Mouse (Mus musculus): ENCODE results near the gene Tln2.

Gene Tln2

DNA sequence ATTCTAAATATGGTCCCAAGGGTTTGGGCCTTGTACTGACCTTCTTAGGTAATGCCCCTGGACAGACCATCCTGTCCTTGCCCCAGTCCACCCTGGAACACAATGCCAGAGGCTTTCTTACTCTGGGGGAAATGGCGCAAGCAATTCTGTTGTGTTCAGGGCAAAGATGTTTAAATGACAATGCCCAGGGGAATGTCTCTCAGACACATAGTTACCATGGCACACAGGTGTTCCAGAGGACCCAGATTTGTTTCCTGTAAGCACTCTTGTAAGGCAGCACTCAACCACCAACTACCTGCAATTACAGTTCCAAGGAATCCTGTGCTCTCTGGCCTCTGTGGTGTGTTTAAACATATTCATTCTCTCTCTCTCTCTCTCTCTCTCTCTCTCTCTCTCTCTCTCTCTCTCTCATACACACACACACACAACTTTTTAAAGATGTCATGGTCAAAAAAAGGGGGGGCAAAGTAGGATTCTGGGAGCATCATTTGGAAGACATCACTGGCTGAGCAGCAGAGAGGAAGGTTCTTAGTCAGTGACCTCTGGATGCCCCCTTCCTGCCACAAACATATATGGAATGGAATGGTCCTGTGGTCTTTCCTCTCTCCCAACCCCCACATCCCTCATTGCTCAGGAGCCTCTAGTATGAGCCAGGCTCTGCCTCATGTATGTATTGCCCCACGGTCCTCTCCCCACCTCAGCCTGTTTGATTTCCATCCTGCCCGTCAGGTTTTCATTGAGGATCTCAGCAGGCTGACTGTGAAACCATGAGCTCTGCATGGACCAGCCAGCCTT, 345.1 kb downstream of the Tln2 start:
- no peak for DNase-seq (ENCODE audit: extremely low spot score, low read depth, low spot score)

DNA sequence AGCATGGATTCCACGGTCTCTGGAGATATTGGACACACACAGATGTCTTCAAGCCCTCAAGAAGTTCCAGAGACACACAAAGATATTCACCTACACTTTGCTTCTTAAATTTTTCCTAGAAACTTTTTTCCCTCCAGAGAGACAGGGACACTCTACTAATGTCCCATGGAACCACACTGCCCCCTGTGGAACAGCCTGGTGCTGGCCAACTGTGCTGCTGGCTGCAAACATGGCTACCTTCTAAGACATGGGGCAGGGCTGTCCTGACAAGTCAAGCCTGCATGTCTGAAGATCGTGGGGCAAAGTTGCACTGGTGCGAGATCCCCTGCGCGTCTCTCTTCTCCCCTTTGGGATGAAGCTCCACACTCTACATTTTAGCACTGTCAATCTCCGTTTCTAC, 346.2 kb downstream of the Tln2 start:
- peak; percentile 37 for DNase-seq (ENCODE audit: extremely low spot score, low read depth, low spot score)

DNA sequence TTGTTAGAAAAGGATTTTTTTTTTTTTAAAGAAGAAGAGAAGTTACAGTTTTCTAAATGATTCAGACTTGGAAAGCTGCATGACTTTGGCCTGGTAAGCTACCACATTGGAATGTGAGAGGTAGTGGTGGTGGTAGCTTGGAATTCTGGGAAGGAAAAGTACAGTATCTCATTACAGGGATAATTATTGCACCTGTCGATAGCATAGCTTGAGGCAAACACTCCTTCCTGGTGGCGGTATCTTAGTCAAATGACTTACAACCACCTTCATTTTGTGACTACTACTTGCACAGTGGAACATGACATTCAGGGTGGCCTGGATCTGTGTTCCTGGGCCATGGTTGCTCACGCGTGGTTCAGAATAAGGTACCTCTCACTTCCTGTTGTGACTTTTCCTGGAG, 348.3 kb downstream of the Tln2 start:
- DNase-seq (ENCODE audit: extremely low spot score, low read depth, low spot score): no peak

DNA sequence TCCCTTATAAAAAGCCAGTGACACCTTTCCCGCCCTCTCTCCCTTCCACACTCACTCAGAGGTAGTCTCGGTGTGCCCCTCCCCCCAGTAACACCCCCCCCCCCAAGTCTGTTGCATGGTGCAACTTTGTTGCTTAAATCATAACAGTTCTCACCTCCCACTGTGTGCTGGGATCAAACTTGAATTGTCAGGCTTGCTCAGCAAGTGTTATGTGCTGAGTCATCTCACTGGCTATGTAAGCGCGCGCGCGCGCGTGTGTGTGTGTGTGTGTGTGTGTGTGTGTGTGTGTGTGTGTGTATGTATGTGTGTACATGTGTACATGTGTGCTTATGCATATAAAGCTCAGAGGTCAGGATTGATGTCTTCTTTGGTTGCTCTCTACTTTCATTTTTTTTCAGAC, 350.1 kb downstream of the Tln2 start:
- no peak for DNase-seq (ENCODE audit: extremely low spot score, low read depth, low spot score)

DNA sequence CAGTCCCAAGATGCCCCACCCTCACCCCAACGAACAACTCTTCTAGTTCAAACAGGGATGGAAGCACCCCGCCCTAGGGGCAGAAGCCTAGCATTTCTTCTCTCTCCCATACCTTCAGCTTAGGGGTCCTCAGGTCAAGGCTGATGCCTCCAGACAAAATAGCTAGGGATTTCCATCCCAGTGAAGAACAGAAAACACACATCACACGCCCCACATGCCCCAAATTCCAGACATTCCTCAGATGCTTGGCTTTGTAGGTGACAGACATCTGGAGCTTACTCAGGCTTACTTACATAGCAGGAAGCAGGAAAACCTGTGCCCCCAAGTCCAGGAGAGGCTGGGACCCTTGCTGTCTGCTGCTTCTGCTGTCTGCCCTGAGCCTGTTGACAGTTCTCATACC, 351.1 kb downstream of the Tln2 start:
- peak; percentile 37 for DNase-seq (ENCODE audit: extremely low spot score, low read depth, low spot score)

DNA sequence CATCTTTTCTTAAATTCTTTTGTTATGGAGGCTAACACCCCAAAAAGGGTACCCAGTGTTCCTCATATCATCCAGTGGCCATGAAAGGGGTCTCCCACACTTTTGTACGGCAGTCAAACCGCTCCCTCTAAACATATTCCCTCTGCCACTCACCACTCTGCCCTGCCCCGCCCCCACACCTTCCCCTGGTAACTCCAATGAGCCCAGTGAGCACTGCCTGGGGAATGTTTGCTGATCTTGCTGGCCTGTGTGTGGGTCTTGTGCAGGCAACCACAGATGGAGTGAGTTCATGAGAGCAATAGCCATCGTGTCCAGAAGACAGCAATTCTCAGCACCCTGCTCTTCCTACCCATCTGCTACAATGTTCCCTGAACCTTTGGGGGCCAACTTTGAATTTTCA, 354.3 kb downstream of the Tln2 start:
- DNase-seq (ENCODE audit: extremely low spot score, low read depth, low spot score): no peak

DNA sequence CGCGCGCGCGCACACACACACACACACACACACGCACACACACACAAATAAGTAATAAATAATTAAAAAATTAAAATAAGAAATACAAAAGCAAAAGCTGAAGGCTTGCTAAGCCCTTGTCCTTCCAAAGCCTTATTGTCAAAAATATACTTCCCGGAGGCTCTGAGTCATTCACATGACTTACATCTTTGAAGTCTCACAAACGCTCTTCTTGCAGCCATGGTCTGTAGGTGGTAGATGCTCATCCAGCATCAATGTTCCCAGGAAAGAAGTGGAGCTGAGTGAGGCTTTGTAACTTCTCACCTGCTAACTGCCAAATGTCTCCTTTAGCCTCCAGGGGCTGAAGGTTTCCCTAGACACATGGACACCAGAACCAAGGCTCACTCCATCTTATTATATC, 362.9 kb downstream of the Tln2 start:
- DNase-seq (ENCODE audit: extremely low spot score, low read depth, low spot score): no peak

DNA sequence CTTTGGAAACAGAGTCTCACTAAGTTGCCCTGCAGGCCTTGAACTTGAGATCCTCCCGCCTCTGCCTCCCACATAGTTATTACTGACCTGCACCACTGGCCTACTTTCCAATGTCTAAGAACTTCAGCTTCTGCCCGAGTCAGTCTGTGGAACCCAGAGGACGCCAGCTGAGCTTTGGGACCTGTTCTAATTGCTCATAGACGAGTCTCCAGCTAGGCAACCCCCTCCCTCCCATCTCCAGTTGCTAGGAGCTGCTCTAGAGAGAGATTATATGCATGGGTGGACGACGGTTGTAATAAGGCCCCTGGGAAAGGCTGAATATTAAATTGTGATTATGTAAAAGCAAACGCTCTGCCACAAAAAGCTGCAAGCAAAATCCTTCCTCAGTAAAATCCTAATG, 364.2 kb downstream of the Tln2 start:
- DNase-seq (ENCODE audit: extremely low spot score, low read depth, low spot score): no peak

DNA sequence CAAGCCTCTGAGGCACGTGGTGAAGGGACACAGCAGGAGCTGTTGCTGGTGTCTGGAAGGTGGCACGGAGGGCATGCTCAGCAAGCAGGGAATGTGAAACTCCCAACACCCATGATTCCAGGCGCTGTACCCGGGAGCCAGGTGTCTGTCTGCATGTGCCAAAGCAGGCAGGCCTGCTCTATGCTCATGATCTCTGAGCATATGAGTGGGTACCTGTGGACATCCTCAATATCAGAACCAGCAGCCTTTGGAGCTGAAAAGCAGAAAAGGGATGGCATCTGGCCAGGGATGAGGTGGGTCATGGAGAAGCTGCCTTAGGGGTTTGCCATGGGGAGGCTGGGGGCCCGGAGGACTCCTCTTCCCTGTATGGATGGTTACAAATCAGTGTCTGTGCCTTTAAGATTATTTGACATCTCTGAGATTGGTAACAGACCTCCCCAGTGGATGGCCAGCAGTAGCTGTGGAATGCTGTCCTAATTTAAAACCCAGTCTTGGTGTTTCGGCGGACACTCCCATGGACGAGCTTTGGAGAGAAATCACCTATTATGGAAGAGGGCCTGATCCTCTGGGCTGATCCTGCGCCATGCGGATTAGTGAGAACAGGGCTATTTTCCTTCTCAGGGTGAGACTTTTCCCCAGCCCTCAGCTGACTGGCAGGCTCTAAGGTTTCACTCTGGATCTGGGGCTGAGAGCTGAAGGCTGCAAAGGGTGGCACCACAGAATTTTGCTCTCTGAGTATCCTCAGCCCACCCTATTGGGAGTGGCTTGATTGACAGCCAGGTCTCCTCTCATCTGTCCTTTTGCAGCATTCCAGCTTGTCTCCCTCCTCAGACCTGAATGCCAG, 367.8 kb downstream of the Tln2 start:
- no peak for DNase-seq (ENCODE audit: extremely low spot score, low read depth, low spot score)

DNA sequence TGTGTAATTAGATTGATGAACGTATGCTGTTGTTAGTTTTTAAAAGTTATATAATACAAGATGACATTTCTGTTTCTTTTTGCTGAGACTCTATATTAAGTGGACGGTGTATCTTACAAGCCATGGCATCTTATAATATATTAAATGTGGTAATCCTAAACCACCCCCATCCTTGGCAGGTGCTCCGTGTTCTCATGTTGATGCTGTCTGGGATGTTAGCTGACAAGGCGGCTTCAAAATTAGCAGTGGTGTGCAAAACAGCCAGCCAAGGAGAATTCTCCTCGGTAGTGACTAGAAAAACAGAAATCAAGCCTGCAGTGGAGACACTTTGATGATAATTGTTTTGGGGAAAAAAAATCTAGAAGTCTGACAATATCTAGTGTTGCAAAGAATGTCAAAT, 371.8 kb downstream of the Tln2 start:
- DNase-seq (ENCODE audit: extremely low spot score, low read depth, low spot score): no peak

DNA sequence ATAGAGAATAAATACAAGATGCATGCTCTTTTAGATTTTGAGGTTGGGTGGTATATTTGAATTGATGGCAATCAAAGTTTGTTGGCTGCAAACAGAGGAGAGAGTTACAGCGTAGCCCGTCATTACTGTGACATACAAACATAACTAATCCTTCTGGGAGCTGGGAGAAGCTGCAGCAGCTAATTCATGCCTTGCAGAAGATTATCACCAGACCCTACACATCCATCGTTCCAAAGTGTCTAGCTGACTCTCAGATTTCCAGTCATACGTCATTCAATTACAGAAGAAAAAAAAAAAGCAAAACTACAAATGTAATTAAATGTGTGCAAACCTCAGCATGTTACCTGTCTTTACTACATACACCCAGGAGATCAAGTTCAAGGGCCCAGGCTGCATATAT, 372.3 kb downstream of the Tln2 start:
- DNase-seq (ENCODE audit: extremely low spot score, low read depth, low spot score): no peak

DNA sequence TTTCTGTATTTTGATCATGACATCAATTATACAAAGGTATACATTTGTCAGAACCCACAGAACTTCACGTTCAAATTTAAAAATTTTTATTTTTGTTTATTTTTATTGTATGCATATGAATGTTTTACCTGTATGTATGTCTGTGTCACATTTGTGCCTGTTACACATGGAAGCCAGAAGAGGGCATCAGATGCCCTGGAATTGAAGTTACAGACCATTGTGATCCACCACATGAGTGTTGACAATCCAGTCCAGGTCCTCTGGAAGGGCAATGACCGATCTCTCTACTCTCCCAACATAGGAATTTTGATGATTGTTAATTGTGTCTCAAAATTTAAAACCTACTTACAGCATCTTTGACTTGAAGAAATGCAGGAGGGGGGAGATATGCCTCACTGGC, 374.9 kb downstream of the Tln2 start:
- no peak for DNase-seq (ENCODE audit: extremely low spot score, low read depth, low spot score)

DNA sequence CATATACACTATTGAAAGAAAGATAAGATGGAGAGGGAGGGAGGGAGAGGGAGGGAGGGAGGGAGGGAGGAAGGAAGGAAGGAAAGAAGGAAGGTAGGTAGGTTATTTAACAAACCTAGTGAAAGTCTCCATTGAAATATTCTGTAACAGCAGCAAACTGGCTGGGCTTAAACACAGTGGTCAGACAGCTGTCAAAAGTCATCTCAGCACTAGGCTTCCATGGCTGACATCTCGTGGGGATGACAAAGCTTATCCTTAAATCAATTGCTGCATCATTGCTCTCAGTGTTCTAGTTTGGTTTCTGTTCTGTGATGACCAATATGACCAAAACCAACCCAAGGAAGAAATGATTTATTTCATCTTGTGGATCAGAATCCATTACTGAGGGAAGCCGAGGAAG, 376.0 kb downstream of the Tln2 start:
- no peak for DNase-seq (ENCODE audit: extremely low spot score, low read depth, low spot score)

DNA sequence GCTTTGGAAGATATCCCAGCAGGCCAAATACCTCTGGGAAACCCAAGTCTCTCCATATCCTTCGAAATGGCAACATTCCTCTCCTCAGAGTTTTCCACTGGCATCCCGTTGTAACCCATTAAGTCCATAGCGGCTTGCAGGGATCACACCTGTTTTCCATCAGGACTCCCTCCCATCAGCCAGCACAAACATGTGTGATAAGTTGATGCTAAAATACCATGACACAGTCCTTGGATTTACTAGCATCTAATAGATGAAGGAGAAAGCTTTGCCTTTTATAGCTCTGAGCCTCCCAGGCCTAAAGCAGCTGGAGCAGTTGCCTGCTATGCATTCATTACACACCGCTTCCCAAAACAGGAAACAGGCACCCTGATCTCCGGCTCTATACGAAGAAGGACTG, 377.5 kb downstream of the Tln2 start:
- peak; percentile 75 for DNase-seq (ENCODE audit: extremely low spot score, low read depth, low spot score)

DNA sequence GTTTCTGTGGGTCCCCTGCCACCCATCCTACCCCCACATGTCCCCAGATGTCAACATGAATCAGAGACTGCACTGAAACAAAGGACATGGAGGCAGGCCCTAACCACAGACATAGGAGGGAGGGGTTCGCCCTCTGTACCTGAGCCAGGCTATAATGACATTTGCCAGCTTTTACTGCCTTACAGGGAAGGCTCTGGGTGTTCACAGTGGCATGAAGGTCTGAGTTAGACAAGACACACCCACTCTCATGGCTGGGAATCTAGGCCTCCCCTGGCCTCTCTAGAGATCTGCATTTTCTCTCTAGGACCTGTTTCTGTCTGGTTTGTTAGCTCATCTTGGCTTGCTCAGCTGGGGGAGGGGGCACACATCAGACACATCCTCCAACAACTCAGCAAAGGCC, 380.8 kb downstream of the Tln2 start:
- DNase-seq (ENCODE audit: extremely low spot score, low read depth, low spot score): no peak

DNA sequence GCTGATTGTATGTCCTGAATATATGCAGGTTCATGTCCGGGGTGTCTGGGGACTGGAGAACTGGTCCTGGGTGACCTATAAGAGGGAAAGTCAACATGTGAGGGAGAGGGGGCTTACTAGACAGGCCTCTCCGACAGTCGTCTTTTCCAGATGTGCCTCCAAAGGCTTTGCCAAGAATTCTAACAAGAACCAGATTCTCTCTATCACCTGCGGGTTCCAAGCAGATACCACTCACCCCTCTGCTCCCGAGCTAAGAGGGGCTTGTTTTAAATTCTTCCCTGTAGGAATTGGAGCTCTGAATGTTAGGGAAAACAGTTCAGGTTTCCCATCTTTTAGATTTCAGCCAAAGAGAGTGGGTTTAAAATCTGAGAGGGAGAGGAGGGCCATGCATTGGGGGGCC, 381.3 kb downstream of the Tln2 start:
- DNase-seq (ENCODE audit: extremely low spot score, low read depth, low spot score): no peak

DNA sequence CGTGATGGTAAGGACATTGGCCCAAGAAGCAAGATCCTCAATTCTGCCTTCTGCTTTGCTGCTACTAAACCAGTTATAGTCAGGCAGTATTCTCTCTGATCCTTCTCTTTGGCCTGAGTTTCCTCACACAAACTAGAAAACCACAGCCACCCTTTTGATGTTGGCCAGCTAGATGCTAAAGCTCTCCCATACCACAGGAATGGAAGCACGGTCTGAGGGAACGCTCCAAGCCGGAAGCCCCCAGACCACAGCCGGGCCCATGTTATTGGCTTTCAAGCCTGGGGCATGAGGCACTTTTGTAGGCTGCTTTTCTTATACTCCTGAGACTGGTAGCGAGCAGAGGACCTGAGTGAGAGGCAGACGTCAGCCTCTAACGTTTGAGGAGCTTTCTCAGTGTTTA, 383.4 kb downstream of the Tln2 start:
- no peak for DNase-seq (ENCODE audit: extremely low spot score, low read depth, low spot score)

DNA sequence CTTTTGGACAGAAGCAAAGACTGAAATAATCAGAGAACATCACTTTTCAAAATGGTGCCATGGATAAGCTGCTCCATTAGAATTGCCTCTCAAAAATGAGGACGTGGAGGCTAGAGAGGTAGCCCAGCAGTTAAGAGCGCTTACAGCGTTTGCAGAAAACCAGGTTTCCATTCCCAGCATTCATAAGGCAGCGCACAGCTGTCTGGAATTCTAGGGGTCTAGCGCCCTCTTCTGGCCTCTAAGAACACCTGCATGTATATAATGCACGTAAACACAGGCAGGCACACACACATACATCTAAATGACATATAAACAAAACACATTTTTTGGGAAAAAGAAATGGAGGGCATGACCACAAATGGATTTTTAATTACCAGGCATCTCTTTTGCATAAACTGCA, 385.7 kb downstream of the Tln2 start:
- no peak for DNase-seq (ENCODE audit: extremely low spot score, low read depth, low spot score)

DNA sequence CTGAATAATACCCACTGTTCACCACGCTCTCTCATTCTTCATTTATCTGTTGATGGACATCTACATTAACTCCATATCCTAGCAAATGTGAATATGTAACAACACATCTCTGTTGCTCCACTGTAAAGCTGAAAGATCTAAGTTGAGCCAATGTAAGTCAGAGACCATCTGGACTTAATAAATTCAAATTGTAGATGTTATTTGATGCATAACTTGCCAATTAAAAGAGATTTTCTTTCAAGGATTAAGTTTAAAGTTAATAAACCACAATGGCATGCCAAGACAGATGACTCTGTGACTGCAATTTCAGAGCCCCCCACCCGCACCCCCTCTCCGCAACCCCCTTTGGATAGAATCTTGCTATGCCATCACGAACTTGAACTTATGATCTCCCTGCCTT, 386.3 kb downstream of the Tln2 start:
- DNase-seq (ENCODE audit: extremely low spot score, low read depth, low spot score): no peak

DNA sequence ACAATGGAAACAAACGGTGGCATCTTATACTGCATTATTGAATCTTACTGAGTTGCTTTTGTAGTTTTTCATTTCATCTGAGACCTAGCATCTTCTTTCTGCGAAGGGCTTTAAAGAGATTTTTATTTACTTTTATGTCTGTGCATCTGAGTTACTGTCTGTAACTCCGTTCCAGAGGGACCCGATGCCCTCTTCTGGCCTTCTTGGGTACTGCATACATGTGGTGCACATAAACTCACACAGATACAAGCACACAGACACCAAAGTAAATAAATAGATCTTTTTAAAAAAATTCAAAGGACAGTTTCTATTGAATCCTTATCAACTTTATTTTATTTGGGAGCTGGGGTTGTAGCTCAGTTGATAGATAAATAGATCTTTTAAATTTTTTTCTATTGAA, 388.1 kb downstream of the Tln2 start:
- DNase-seq (ENCODE audit: extremely low spot score, low read depth, low spot score): no peak

DNA sequence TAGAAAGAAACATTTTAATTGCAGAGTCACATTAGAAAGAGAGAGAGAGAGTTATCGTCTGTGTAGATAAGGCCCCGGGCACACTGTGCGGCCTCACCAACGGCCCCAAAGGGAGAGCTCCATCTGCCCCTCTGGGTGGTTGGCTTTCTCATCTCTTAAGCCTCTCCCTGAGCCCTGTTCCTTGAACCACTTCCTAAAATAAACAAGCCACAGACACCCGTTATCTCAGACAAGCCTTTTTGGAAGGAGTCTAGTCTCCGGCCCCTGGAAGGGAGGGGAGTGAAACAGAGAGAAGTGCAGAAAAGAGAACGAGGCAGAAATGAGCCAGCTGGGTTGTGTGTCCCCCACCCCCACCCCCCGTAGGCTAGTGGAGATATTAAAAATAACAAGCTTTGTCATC, 388.7 kb downstream of the Tln2 start:
- DNase-seq (ENCODE audit: extremely low spot score, low read depth, low spot score): no peak

DNA sequence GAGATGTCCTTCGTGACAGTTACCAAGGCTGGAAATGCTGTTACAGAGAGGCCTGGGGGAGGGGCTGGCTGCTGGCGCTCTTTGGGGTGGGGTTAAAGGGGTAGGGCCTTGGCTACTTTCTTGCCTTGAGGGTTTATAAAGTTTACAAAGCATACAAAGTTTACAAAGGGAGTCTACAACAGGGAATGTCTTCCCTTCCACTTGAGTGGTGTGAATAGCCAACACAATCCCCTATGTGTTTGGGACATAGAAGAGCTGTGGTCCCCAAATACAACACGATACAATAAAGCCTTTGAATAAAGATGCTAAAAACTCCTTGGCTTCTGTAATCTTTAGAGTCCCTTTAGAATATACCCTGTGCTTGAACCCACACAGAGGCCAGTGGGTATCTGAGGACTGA, 389.5 kb downstream of the Tln2 start:
- DNase-seq (ENCODE audit: extremely low spot score, low read depth, low spot score): no peak

Measured in hindlimb bud, embryonic 11.5 days (tissue).